12 mouse cellular contexts compared by ENCODE assay signal in the genomic region with DNA sequence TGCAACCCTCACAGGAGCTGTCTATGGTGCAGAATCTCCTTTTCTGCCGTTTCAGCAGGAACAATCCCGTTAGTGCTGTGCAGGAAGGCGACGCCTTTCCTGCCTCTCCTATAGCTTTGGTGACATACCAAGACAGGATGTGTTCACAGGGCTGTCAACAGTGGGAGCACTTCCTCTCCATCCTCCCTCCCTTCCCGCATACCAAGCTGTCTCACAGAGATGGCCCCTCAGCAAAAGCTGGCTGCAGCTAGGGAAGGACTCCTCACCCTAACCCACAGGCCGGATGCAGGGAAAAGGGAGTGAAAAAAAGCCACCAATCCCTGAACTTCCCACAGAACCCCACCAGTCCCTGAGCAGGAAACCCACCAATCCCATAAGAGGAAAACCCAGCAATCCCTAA. TPM values are rescaled to one million over a fixed set of nuclear protein-coding genes. Genes with fewer than 3 reads are reported as not detected.
DNase-seq lines count a peak whose midpoint lies in the region; ATAC-seq lines count a peak whose summit lies in the region.
"Had no signal": no experiment of that assay in that cellular context is flagged by ENCODE, and none has a peak within 500 bp of the region (broad histone marks: within the 10 kb centered on the region; RNA-seq: fewer than 3 reads in every experiment).

No protein-coding gene starts in this region.

- DNase-seq in kidney, adult 8-10 months: no peak
- peak; percentile 18 for DNase-seq in heart, adult 8-10 months (ENCODE audit: low spot score)
- DNase-seq in skeletal muscle tissue, adult 2 months (ENCODE audit: low read depth, low spot score): peak; percentile 3
- no peak for DNase-seq in natural killer cell, adult 2 months (ENCODE audit: low spot score in 2 of 2)
- no peak for DNase-seq in layer of hippocampus, postnatal 10 days (ENCODE audit: low spot score in 2 of 2)
- no peak for DNase-seq in right cerebral cortex, postnatal 36 days (ENCODE audit: low spot score in 2 of 2)
- DNase-seq: thymus, adult 2 months had no signal

- 41% methylated on average over 6 of the region's 6 CpGs for WGBS in kidney, embryonic 16.5 days
- 52% methylated on average over 6 of the region's 6 CpGs for WGBS in limb, embryonic 15.5 days

- no peaks in the 10 kb centered on the region for H3K4me1 ChIP-seq in kidney, embryonic 16.5 days (ENCODE audit: insufficient read depth, low read length)
- H3K4me1 ChIP-seq in limb, embryonic 15.5 days: no peaks in the 10 kb centered on the region

- peaks cover 3% of the 10 kb centered on the region; the same call in 1 of the 2 replicates for H3K9me3 ChIP-seq in kidney, embryonic 16.5 days (ENCODE audit: low read length)
- no peaks in the 10 kb centered on the region for H3K9me3 ChIP-seq in limb, embryonic 15.5 days

- H3K27ac ChIP-seq in kidney, embryonic 16.5 days (ENCODE audit: low read length): peak overlapping the region; percentile 60
- no peak overlapping the region for H3K27ac ChIP-seq in limb, embryonic 15.5 days

- ATAC-seq in kidney, embryonic 16.5 days (ENCODE audit: low FRiP score, low TSS enrichment): peak; percentile 91
- ATAC-seq in limb, embryonic 15.5 days (ENCODE audit: insufficient number of reproducible peaks, low FRiP score, low TSS enrichment, low read depth): peak; percentile 10; the same call in 1 of the 2 replicates
- ATAC-seq: inflammation-experienced regulatory T-cells, adult 6 months had no signal

- H3K27me3 ChIP-seq in kidney, embryonic 16.5 days (ENCODE audit: insufficient read depth, low read length): no peaks in the 10 kb centered on the region
- H3K27me3 ChIP-seq in limb, embryonic 15.5 days: no peaks in the 10 kb centered on the region

- H3K4me2 ChIP-seq in kidney, embryonic 16.5 days (replicated peaks; ENCODE audit: low read depth, low read length): no peak overlapping the region
- no peak overlapping the region for H3K4me2 ChIP-seq in limb, embryonic 15.5 days

- H3K36me3 ChIP-seq in kidney, embryonic 16.5 days (ENCODE audit: insufficient read depth, low read length): no peaks in the 10 kb centered on the region
- H3K36me3 ChIP-seq in limb, embryonic 15.5 days: no peaks in the 10 kb centered on the region

- H3K4me3 ChIP-seq in kidney, embryonic 16.5 days (ENCODE audit: low read length): no peak overlapping the region
- no peak overlapping the region for H3K4me3 ChIP-seq in limb, embryonic 15.5 days
- H3K4me3 ChIP-seq: myocyte had no signal

- no peak overlapping the region for H3K9ac ChIP-seq in kidney, embryonic 16.5 days (replicated peaks; ENCODE audit: low read length)
- no peak overlapping the region for H3K9ac ChIP-seq in limb, embryonic 15.5 days

RNA-seq across cellular contexts. Expression of a gene that starts 4.8 kb away (rescaled TPM):
- not detected in 2 replicates for polyA plus RNA-seq in kidney, embryonic 16.5 days (2015; fragmentation: Nextera tagmentation; extraction: Ambion mirVana)
- not detected for total RNA-seq in heart, adult 8-10 months (2022)
- not detected in 2 replicates for polyA plus RNA-seq in limb, embryonic 15.5 days (2015; fragmentation: Nextera tagmentation; extraction: Ambion mirVana)
- total RNA-seq in layer of hippocampus, postnatal 10 days (2021): not detected
- polyA plus RNA-seq: cortical plate, adult 2 months; inflammation-experienced regulatory T-cells, adult 6 months; myocyte; thymus, adult 2 months had no signal

Comparison
In these comparisons a context has a peak if more than half of its experiments do, and no peak if none do; other contexts are left out.
1. DNase-seq: peak in heart, adult 8-10 months (single experiment) and skeletal muscle tissue, adult 2 months (single experiment); none in kidney, adult 8-10 months (0 of 2), natural killer cell, adult 2 months (0 of 2), layer of hippocampus, postnatal 10 days (0 of 2) and right cerebral cortex, postnatal 36 days (0 of 2).